Mouse (Mus musculus) hindbrain, postnatal 0 days (tissue): ENCODE results near the gene Phf21a. TPM values are rescaled to one million over a fixed set of nuclear protein-coding genes. Genes with fewer than 3 reads are reported as not detected.
A peak's percentile ranks its signal among the peaks of the same experiment; 100 is the strongest.

Experiments used
- ATAC-seq: fragments of 200-750 bp; cut with Nextera tagmentation; 2 replicates; pipeline ENCODE4 v1.8.0; 2017; ENCODE audit warnings: mild to moderate bottlenecking, moderate TSS enrichment, moderate library complexity
- DNase-seq: peaks from one replicate; pipeline ENCODE4 v3.0.0-alpha.2; 2015; ENCODE audit warnings: low spot score
- H3K27ac ChIP-seq: fragments of 300-500 bp; sonication (generic); 2 replicates; pipeline ENCODE4 v1.5.1; 2014; ENCODE audit warnings: mild to moderate bottlenecking
- H3K27me3 ChIP-seq: fragments of 300-500 bp; sonication (generic); 2 replicates; pipeline ENCODE4 v1.6.1; 2014; ENCODE audit warnings: low read length, mixed read lengths; ENCODE audit not compliant: insufficient read depth
- H3K36me3 ChIP-seq: fragments of 300-500 bp; sonication (generic); 2 replicates; pipeline ENCODE4 v1.6.1; 2014; ENCODE audit warnings: low read length, mixed read lengths; ENCODE audit not compliant: insufficient read depth
- H3K4me1 ChIP-seq: fragments of 300-500 bp; sonication (generic); 2 replicates; pipeline ENCODE4 v1.6.1; 2014; ENCODE audit warnings: antibody characterized with exemption, low read length, mixed read lengths; ENCODE audit not compliant: insufficient read depth
- H3K4me2 ChIP-seq: fragments of 300-500 bp; sonication (generic); 2 replicates; pipeline ENCODE4 v1.6.1; 2014; ENCODE audit warnings: low read depth, mild to moderate bottlenecking, low read length, moderate library complexity, mixed read lengths
- H3K4me3 ChIP-seq: fragments of 300-500 bp; sonication (generic); 2 replicates; pipeline ENCODE4 v1.5.1; 2014; ENCODE audit warnings: low read length
- H3K9ac ChIP-seq: fragments of 300-500 bp; sonication (generic); replicated peaks from 2 replicates; pipeline ENCODE4 v1.6.1; 2014; ENCODE audit warnings: mild to moderate bottlenecking, low read length, moderate library complexity, mixed read lengths
- H3K9me3 ChIP-seq: fragments of 300-500 bp; sonication (generic); 2 replicates; pipeline ENCODE4 v1.6.1; 2016; ENCODE audit warnings: low read length, mixed read lengths
- CTCF ChIP-seq: IDR thresholded peaks from 2 replicates; pipeline ENCODE4 v1.5.1; 2016; ENCODE audit warnings: antibody characterized with exemption, control low read depth, low read depth
- WGBS: fragments of 180-500 bp; shearing (Covaris S2); extraction: QIAGEN DNeasy Blood & Tissue Kit; methylation state at CpG from one replicate; pipeline ENCODE4 v1.1.7; 2014; 5-methylcytosine and 5-hydroxymethylcytosine counted together
- polyA plus RNA-seq: library from polyadenylated mRNA; unstranded; fragments of >200 nt; fragmentation: Nextera tagmentation; extraction: Ambion mirVana; gene quantifications from 2 replicates; pipeline ENCODE4 v1.2.1, GENCODE M21; 2015
- total RNA-seq: library from RNA; depleted of rRNA; stranded (reverse); fragments of >200 nt; gene quantifications from 2 replicates; pipeline ENCODE4 v1.2.3, GENCODE M21; 2014

The Phf21a gene
- total and polyA plus RNA-seq, 2 experiments from 2014 or later: 26.6 to 109 TPM

DNA sequence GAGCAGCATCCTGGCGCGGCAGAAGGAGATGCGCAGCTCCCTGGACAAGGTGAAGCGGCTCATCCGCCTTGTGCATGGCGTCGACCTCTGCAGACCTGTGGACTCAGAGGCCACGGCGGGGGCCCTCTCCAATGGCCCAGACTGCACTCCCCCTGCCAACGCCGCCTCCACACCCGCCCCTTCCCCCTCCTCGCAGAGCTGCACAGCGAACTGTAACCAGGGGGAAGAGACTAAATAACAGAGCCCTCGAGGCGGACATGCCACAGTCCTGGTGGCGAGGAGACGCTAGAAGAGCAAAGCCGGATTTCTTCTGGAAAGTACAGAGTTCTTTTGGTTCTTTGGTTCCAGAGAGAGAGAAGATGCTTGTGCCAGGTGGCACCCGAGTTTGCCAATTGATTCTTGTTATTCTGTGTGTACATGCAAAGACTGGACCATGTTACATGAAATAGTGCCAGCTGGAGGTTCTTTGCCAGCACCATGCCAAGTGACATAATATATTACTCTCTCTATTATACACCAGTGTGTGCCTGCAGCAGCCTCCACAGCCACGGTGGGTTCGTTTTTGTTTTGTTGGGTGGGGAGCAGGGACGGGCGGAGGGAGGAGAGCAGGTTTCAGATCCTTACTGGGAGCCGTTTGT lies 267.4 kb downstream of the Phf21a start:
- peak overlapping the region; percentile 49 for H3K27ac ChIP-seq
- peaks cover 37% of the 10 kb centered on the region for H3K36me3 ChIP-seq

GRCm38 (mm10) chr2:92360893-92361292 lies 268.0 kb downstream of the Phf21a start:
- 22% methylated on average over 12 of the region's 12 CpGs for WGBS
- no peaks in the 10 kb centered on the region for H3K27me3 ChIP-seq
- H3K4me3 ChIP-seq: no peak overlapping the region
- DNase-seq: no peak
- H3K36me3 ChIP-seq: peaks cover 37% of the 10 kb centered on the region
- peak overlapping the region; percentile 49; the same call in 1 of the 2 replicates for H3K27ac ChIP-seq
- TF ChIP-seq CTCF: no peak
- ATAC-seq: no peak
- no peak overlapping the region for H3K4me2 ChIP-seq
- H3K4me1 ChIP-seq: no peaks in the 10 kb centered on the region
- no peaks in the 10 kb centered on the region for H3K9me3 ChIP-seq
- H3K9ac ChIP-seq: no peak overlapping the region

More for the DNA sequence above, 267.4 kb downstream of the Phf21a start:
- Histone ChIP-seq H3K4me2 (no peak overlapping the region), H3K4me1 (no peaks in the 10 kb centered on the region), H3K9me3 (no peaks in the 10 kb centered on the region), H3K27me3 (no peaks in the 10 kb centered on the region), H3K9ac (no peak overlapping the region), H3K4me3 (no peak overlapping the region)
- DNase-seq (peak; percentile 68), ATAC-seq (peak; percentile 64; the same call in 1 of the 2 replicates)
- WGBS: 59% methylated on average over 25 of the region's 25 CpGs
- no peak for TF ChIP-seq CTCF

GRCm38 (mm10) chr2:92361795-92362194 lies 268.9 kb downstream of the Phf21a start:
- DNase-seq (no peak), ATAC-seq (no peak)
- Histone ChIP-seq H3K9ac (no peak overlapping the region), H3K9me3 (no peaks in the 10 kb centered on the region), H3K4me2 (no peak overlapping the region), H3K36me3 (peaks cover 34% of the 10 kb centered on the region), H3K27ac (no peak overlapping the region), H3K4me3 (no peak overlapping the region), H3K4me1 (no peaks in the 10 kb centered on the region), H3K27me3 (no peaks in the 10 kb centered on the region)
- WGBS: 75% methylated on average over 8 of the region's 8 CpGs
- TF ChIP-seq CTCF: no peak

DNA sequence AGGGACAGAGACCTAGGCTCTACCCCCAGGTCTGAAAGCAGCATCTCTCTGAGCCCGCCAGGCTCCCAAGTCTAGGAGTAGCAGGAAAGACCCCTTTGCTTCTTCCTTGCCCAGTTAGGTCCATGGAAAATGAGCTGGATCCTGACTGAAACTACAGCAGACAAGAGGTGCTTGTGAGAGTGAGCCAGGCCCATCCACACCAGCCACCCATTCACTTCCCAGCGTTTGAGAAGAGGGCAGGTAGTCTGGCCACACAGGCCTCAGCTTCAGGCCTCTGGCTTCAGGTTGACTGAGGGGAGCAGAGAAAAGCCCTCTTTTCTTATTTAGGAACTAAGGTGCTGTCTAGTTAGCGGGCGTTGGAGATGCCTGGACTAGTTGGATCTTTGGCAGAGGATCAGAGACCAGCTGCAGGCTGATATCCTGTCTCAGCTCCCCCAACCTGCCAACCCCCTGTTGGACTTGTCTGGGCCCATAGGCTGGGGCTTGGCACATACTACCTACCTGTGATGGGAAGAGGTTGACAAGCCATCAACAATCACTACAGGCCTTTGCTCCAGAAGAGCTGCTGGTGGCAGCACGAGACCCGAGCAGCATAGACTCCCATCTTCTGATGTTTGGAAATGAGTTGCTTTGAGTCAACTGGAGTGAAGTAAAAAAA lies 269.8 kb downstream of the Phf21a start:
- Histone ChIP-seq H3K27me3 (no peaks in the 10 kb centered on the region), H3K9me3 (no peaks in the 10 kb centered on the region), H3K4me3 (no peak overlapping the region), H3K9ac (no peak overlapping the region), H3K4me1 (no peaks in the 10 kb centered on the region), H3K4me2 (no peak overlapping the region), H3K36me3 (peaks cover 25% of the 10 kb centered on the region), H3K27ac (no peak overlapping the region)
- DNase-seq (no peak), ATAC-seq (no peak)
- no peak for TF ChIP-seq CTCF
- WGBS: 90% methylated on average over 6 of the region's 6 CpGs

- no peak for TF ChIP-seq CTCF
- H3K27me3 ChIP-seq: no peaks in the 10 kb centered on the region
- no peak overlapping the region for H3K27ac ChIP-seq
- peaks cover 11% of the 10 kb centered on the region for H3K36me3 ChIP-seq
- no peaks in the 10 kb centered on the region for H3K9me3 ChIP-seq
- no peak overlapping the region for H3K9ac ChIP-seq
- H3K4me2 ChIP-seq: no peak overlapping the region
- DNase-seq: no peak
- H3K4me3 ChIP-seq: no peak overlapping the region
- no peak for ATAC-seq
- H3K4me1 ChIP-seq: no peaks in the 10 kb centered on the region
- 91% methylated on average over 4 of the region's 4 CpGs for WGBS
Observed at GRCm38 (mm10) chr2:92364086-92364485, 271.2 kb downstream of the Phf21a start.

GRCm38 (mm10) chr2:92365568-92365967 lies 272.7 kb downstream of the Phf21a start:
- Histone ChIP-seq H3K4me2 (no peak overlapping the region), H3K9ac (no peak overlapping the region), H3K4me1 (peaks cover 4% of the 10 kb centered on the region; the same call in 1 of the 2 replicates), H3K9me3 (no peaks in the 10 kb centered on the region), H3K36me3 (no peaks in the 10 kb centered on the region; the same call in 1 of the 2 replicates), H3K4me3 (no peak overlapping the region), H3K27me3 (no peaks in the 10 kb centered on the region), H3K27ac (no peak overlapping the region)
- no peak for TF ChIP-seq CTCF
- DNase-seq (no peak), ATAC-seq (no peak)
- 88% methylated on average over 10 of the region's 10 CpGs for WGBS
